Mouse (Mus musculus) hindbrain, embryonic 16.5 days (tissue): ENCODE results near the gene Mtss1l. TPM values are rescaled to one million over a fixed set of nuclear protein-coding genes. Genes with fewer than 3 reads are reported as not detected.

ENCODE experiments used
- ATAC-seq: fragments of 200-750 bp; cut with Nextera tagmentation; 2 replicates; pipeline ENCODE4 v1.8.0; 2017; ENCODE audit warnings: moderate TSS enrichment, moderate library complexity
- H3K27ac ChIP-seq: fragments of 300-500 bp; sonication (generic); 2 replicates; pipeline ENCODE4 v1.5.1; 2014; ENCODE audit warnings: low read depth, mild to moderate bottlenecking, control low read depth, low read length, moderate library complexity
- H3K27me3 ChIP-seq: fragments of 300-500 bp; sonication (generic); replicated peaks from 2 replicates; pipeline ENCODE4 v1.6.1; 2014; ENCODE audit warnings: low read length; ENCODE audit not compliant: control insufficient read depth, insufficient read depth
- H3K36me3 ChIP-seq: fragments of 300-500 bp; sonication (generic); 2 replicates; pipeline ENCODE4 v1.6.1; 2014; ENCODE audit warnings: mild to moderate bottlenecking, low read length, moderate library complexity, mixed read lengths; ENCODE audit not compliant: control insufficient read depth, insufficient read depth
- H3K4me1 ChIP-seq: fragments of 300-500 bp; sonication (generic); 2 replicates; pipeline ENCODE4 v1.6.1; 2014; ENCODE audit warnings: low read depth, low read length; ENCODE audit not compliant: control insufficient read depth, insufficient read depth
- H3K4me2 ChIP-seq: fragments of 300-500 bp; sonication (generic); 2 replicates; pipeline ENCODE4 v1.6.1; 2014; ENCODE audit warnings: mild to moderate bottlenecking, low read length, control low read depth, moderate library complexity
- H3K4me3 ChIP-seq: fragments of 300-500 bp; sonication (generic); 2 replicates; pipeline ENCODE4 v1.5.1; 2014; ENCODE audit warnings: mild to moderate bottlenecking, low read length, control low read depth, moderate library complexity
- H3K9ac ChIP-seq: fragments of 300-500 bp; sonication (generic); 2 replicates; pipeline ENCODE4 v1.6.1; 2014; ENCODE audit warnings: low read depth, mild to moderate bottlenecking, control low read depth, low read length, moderate library complexity
- H3K9me3 ChIP-seq: fragments of 300-500 bp; sonication (generic); 2 replicates; pipeline ENCODE4 v1.6.1; 2014; ENCODE audit warnings: mild to moderate bottlenecking, low read length, moderate library complexity; ENCODE audit not compliant: control insufficient read depth
- WGBS: fragments of 180-500 bp; shearing (Covaris S2); extraction: QIAGEN DNeasy Blood & Tissue Kit; methylation state at CpG from one replicate; pipeline ENCODE4 v1.1.7; 2014; 5-methylcytosine and 5-hydroxymethylcytosine counted together
- polyA plus RNA-seq: library from polyadenylated mRNA; unstranded; fragments of >200 nt; fragmentation: Nextera tagmentation; extraction: Ambion mirVana; gene quantifications from 2 replicates; pipeline ENCODE4 v1.2.1, GENCODE M21; 2015

Mtss1l gene
- polyA plus RNA-seq, 1 experiment from 2014 or later = 28.8 TPM

DNA sequence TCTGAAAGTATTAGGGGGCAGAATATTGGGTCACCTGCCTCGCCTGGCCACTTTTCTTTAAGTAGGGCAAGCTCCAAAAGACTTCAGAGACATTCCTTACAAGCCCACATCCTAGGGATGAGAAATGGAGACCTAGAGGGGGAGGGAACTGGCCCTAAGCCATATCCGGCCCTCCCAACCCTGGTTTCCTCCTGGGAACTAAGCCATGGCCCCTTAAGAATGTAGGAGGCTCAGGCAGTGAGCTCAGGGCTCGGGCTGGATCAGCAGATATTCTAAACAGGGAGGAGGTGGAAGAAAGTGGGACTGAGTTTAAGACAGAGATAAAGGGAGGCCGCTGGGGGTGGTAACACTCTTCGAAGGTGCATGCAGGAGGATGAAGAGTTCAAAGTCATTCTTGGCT lies 39.9 kb downstream of the Mtss1l start:
- Histone ChIP-seq H3K9ac (no peak overlapping the region; the same call in 1 of the 2 replicates), H3K9me3 (no peaks in the 10 kb centered on the region), H3K4me1 (no peaks in the 10 kb centered on the region), H3K4me2 (no peak overlapping the region), H3K27ac (no peak overlapping the region), H3K36me3 (no peaks in the 10 kb centered on the region), H3K4me3 (no peak overlapping the region), H3K27me3 (no peaks in the 10 kb centered on the region)
- 58% methylated on average over 5 of the region's 5 CpGs for WGBS
- ATAC-seq = no peak

- no peaks in the 10 kb centered on the region for H3K4me1 ChIP-seq
- no peak overlapping the region for H3K9ac ChIP-seq
- no peak overlapping the region for H3K27ac ChIP-seq
- no peaks in the 10 kb centered on the region for H3K36me3 ChIP-seq
- WGBS = 71% methylated on average over 6 of the region's 6 CpGs
- H3K4me3 ChIP-seq = no peak overlapping the region
- H3K9me3 ChIP-seq = no peaks in the 10 kb centered on the region
- no peak for ATAC-seq
- H3K27me3 ChIP-seq = no peaks in the 10 kb centered on the region
- H3K4me2 ChIP-seq = no peak overlapping the region
Measured at GRCm38 (mm10) chr8:110761988-110762387, 40.7 kb downstream of the Mtss1l start.

DNA sequence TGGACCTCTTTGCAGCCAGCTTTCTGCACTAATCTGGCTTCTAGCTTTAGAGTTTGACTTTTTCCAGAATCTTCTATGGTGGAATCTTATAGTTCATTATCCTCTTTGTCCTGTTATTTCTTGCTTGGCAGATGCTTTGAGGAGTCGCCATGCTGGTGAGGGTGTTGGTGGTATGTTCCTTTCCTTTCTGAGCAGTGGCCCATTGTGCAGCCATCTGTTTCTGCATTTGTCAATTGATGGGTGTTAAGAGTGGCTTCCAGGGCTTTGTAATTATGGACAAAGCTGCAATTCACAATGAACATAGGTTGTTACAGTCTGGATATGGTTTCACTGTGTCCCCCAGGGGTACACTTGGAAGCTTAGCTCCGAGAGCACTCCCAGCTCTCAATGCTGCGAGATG lies 43.4 kb downstream of the Mtss1l start:
- Histone ChIP-seq H3K36me3 (no peaks in the 10 kb centered on the region), H3K27me3 (no peaks in the 10 kb centered on the region), H3K9ac (no peak overlapping the region), H3K4me3 (no peak overlapping the region), H3K9me3 (no peaks in the 10 kb centered on the region), H3K4me1 (no peaks in the 10 kb centered on the region), H3K27ac (no peak overlapping the region), H3K4me2 (no peak overlapping the region)
- WGBS = 53% methylated on average over 3 of the region's 3 CpGs
- ATAC-seq = no peak

DNA sequence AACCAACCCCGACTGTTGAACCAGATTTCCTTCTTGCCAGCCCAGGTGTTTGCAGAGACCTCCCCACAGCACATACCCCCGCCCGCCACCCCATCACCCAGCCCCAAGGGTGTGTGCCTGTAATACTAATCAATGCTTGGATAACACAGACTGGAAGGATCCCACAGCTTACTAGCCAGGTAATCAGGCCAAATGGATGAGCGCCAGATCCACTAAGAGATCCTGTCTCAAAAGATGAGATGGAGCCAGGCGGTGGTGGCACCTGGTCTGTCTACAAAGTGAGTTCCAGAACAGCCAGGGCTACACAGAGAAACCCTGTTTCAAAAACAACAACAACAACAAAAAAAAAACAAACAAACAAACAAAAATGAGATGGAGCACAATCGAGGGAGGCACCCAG lies 46.0 kb downstream of the Mtss1l start:
- ATAC-seq = no peak
- no peaks in the 10 kb centered on the region for H3K36me3 ChIP-seq
- H3K27me3 ChIP-seq = no peaks in the 10 kb centered on the region
- no peak overlapping the region for H3K27ac ChIP-seq
- H3K9ac ChIP-seq = no peak overlapping the region
- no peak overlapping the region for H3K4me2 ChIP-seq
- 85% methylated on average over 6 of the region's 6 CpGs for WGBS
- no peaks in the 10 kb centered on the region for H3K9me3 ChIP-seq
- no peak overlapping the region for H3K4me3 ChIP-seq
- H3K4me1 ChIP-seq = no peaks in the 10 kb centered on the region

DNA sequence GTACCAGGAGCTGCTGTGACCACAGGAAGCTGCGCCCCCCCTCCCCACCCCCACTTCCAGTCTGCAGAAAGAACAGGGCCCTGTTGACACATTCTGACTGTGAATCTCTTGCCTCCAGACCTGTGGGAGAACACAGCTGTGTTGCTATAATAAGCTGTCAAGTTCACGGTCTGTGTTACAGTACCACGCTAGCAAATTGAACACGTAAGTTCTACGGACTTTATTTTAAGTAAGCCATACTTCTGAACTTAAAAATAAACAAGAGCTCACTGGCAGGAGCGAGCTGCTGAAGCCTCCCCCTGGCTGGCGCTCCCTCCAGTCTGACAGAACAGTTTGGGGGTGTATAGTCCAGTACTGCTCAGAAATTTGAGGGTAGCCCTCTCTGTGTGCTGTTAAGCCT lies 51.2 kb downstream of the Mtss1l start:
- H3K9ac ChIP-seq = no peak overlapping the region
- no peaks in the 10 kb centered on the region for H3K4me1 ChIP-seq
- no peak overlapping the region for H3K4me2 ChIP-seq
- H3K27me3 ChIP-seq = no peaks in the 10 kb centered on the region
- no peaks in the 10 kb centered on the region for H3K9me3 ChIP-seq
- H3K36me3 ChIP-seq = no peaks in the 10 kb centered on the region
- no peak overlapping the region for H3K4me3 ChIP-seq
- no peak overlapping the region for H3K27ac ChIP-seq
- WGBS = 85% methylated on average over 7 of the region's 7 CpGs
- ATAC-seq = no peak

DNA sequence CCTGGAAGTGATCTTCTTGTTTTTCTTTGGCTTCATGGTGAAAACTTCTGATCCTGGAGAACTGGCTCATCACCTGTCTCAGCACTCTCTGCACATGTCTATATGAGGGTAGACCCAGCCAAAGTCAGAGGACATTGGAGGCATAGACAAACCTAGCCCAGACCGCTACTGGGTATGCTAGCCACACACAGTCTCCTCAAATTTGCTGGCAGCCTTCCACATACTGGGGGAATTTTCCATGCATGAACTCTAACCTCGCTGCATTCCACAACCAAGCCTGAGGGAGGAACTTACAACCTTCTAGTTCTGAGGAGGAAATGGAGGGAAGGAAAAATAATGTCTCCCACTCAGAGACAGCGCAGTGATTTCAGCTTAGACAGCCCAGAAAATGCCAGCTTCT lies 52.8 kb downstream of the Mtss1l start:
- Histone ChIP-seq H3K36me3 (no peaks in the 10 kb centered on the region), H3K4me3 (no peak overlapping the region), H3K27me3 (no peaks in the 10 kb centered on the region), H3K4me1 (no peaks in the 10 kb centered on the region), H3K9ac (no peak overlapping the region), H3K27ac (no peak overlapping the region), H3K9me3 (no peaks in the 10 kb centered on the region), H3K4me2 (no peak overlapping the region)
- WGBS = 74% methylated on average over 3 of the region's 3 CpGs
- ATAC-seq = no peak

DNA sequence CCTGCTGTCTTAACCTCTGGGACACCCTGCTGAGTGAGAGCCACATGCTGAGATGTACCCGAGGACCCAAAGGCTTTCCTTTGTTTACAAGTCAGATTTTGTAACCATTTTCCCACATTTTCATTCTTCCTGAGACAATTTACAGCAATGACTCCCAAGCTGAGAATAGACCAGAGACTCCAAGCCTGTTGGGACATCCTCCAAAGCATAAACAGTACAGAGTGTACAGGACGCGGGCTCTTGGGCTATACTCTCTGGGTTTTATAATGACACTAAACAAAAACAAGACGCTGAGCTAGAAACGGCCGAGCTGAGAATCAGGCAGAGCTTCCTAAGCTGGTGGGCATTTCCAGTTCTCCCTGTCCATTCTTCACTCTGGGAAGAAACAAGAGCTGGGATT lies 53.4 kb downstream of the Mtss1l start:
- no peaks in the 10 kb centered on the region for H3K27me3 ChIP-seq
- H3K4me1 ChIP-seq = no peaks in the 10 kb centered on the region
- H3K4me2 ChIP-seq = no peak overlapping the region
- no peaks in the 10 kb centered on the region for H3K36me3 ChIP-seq
- H3K4me3 ChIP-seq = no peak overlapping the region
- ATAC-seq = no peak
- H3K9ac ChIP-seq = no peak overlapping the region
- WGBS = 87% methylated on average over 6 of the region's 6 CpGs
- H3K27ac ChIP-seq = no peak overlapping the region
- H3K9me3 ChIP-seq = no peaks in the 10 kb centered on the region

DNA sequence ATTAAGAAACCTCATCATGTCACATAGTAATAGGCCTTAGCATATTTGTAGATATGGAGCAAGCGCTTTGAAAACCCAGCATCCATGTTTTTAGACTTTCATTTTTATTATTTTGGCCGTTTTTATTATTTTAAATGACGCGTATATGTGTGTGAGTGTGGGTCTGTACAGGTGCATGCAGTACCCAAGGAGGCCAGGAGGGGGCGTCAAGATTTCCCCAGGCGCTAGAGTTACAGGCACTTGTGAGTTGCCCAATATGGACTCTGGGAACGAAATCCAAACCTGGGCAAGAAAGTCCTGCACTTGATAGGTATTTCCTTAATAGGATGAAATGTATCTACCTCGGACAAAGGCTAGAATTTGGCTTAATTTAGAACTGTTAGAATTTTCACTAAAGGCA lies 54.0 kb downstream of the Mtss1l start:
- H3K4me3 ChIP-seq = no peak overlapping the region
- 76% methylated on average over 8 of the region's 8 CpGs for WGBS
- H3K36me3 ChIP-seq = no peaks in the 10 kb centered on the region
- H3K4me1 ChIP-seq = no peaks in the 10 kb centered on the region
- no peak overlapping the region for H3K4me2 ChIP-seq
- H3K27ac ChIP-seq = no peak overlapping the region
- ATAC-seq = no peak
- H3K9ac ChIP-seq = no peak overlapping the region
- H3K27me3 ChIP-seq = no peaks in the 10 kb centered on the region
- H3K9me3 ChIP-seq = no peaks in the 10 kb centered on the region

- H3K9me3 ChIP-seq = no peaks in the 10 kb centered on the region
- no peak overlapping the region for H3K4me3 ChIP-seq
- no peak overlapping the region for H3K9ac ChIP-seq
- no peak for ATAC-seq
- H3K4me1 ChIP-seq = no peaks in the 10 kb centered on the region
- H3K27ac ChIP-seq = no peak overlapping the region
- H3K27me3 ChIP-seq = no peaks in the 10 kb centered on the region
- no peak overlapping the region for H3K4me2 ChIP-seq
- no peaks in the 10 kb centered on the region for H3K36me3 ChIP-seq
- 89% methylated on average over 3 of the region's 3 CpGs for WGBS
Measured at GRCm38 (mm10) chr8:110775721-110776120, 54.4 kb downstream of the Mtss1l start.

DNA sequence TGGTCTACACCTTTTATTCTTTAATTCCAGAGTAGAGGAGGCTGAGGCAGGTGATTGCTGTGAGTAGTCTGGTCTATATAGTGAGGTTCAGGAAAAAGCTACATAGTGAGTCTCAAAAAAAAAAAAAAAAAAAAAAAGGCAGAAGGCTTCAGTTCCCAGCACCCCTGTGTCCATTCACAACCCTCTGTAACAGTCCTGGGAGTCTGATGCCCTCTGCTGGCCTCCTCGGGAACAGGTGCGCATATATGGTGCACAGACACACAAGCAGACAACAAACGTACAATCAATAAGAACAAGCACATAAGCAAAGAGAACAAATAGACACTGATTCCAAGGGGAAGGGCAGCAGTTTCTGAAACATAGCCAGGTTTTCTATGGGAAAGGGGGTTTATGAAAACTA lies 55.1 kb downstream of the Mtss1l start:
- H3K9ac ChIP-seq = no peak overlapping the region
- no peaks in the 10 kb centered on the region for H3K27me3 ChIP-seq
- WGBS = 94% methylated on average over 3 of the region's 3 CpGs
- no peaks in the 10 kb centered on the region for H3K9me3 ChIP-seq
- H3K4me3 ChIP-seq = no peak overlapping the region
- H3K4me1 ChIP-seq = no peaks in the 10 kb centered on the region
- no peak overlapping the region for H3K27ac ChIP-seq
- no peaks in the 10 kb centered on the region for H3K36me3 ChIP-seq
- no peak overlapping the region for H3K4me2 ChIP-seq
- no peak for ATAC-seq
